Mouse (Mus musculus) ES-E14 (cell line): Measurements from ENCODE around the gene Rnase13.

Experiments used
- CHD2 ChIP-seq: IDR thresholded peaks from 2 replicates; pipeline ENCODE4 v1.6.1; 2014; ENCODE audit warnings: mild to moderate bottlenecking, low read depth, low read length, inconsistent platforms
- HCFC1 ChIP-seq: IDR thresholded peaks from 2 replicates; pipeline ENCODE4 v1.6.1; 2012; ENCODE audit warnings: low read length, inconsistent platforms, borderline replicate concordance; ENCODE audit not compliant: insufficient read depth
- MAFK ChIP-seq: IDR thresholded peaks from 2 replicates; pipeline ENCODE4 v1.6.1; 2014; ENCODE audit warnings: mild to moderate bottlenecking, low read depth, low read length, inconsistent platforms; ENCODE audit not compliant: insufficient read depth

- TF ChIP-seq CHD2 (no peak), MAFK (no peak), HCFC1 (no peak)
Observed at GRCm38 (mm10) chr14:51913062-51913959, 9.3 kb downstream of the Rnase13 start.
